Mouse (Mus musculus) limb, embryonic 14.5 days (tissue): ENCODE measurements around the gene Pllp. TPM values are rescaled to one million over a fixed set of nuclear protein-coding genes. Genes with fewer than 3 reads are reported as not detected.

Experiments
- ATAC-seq: fragments of 200-750 bp; cut with Nextera tagmentation; 2 replicates; pipeline ENCODE4 v1.8.0; 2017; ENCODE audit warnings: low read depth, moderate number of reproducible peaks, moderate TSS enrichment; ENCODE audit not compliant: low FRiP score
- DNase-seq: peaks from one replicate; pipeline ENCODE4 v3.0.0-alpha.2; 2015; ENCODE audit warnings: low spot score
- H3K27ac ChIP-seq: fragments of 300-500 bp; sonication (generic); replicated peaks from 2 replicates; pipeline ENCODE4 v1.5.1; 2014; ENCODE audit warnings: low read depth, mild to moderate bottlenecking, low read length, moderate library complexity, mixed read lengths
- H3K27me3 ChIP-seq: fragments of 300-500 bp; sonication (generic); 2 replicates; pipeline ENCODE4 v1.6.1; 2014; ENCODE audit warnings: low read length, mixed read lengths; ENCODE audit not compliant: control insufficient read depth, insufficient read depth
- H3K36me3 ChIP-seq: fragments of 300-500 bp; sonication (generic); 2 replicates; pipeline ENCODE4 v1.6.1; 2014; ENCODE audit warnings: mild to moderate bottlenecking, low read length, moderate library complexity, mixed read lengths; ENCODE audit not compliant: control insufficient read depth, insufficient read depth
- H3K4me1 ChIP-seq: fragments of 300-500 bp; sonication (generic); 2 replicates; pipeline ENCODE4 v1.6.1; 2014; ENCODE audit warnings: antibody characterized with exemption, low read length, mixed read lengths; ENCODE audit not compliant: control insufficient read depth, insufficient read depth
- H3K4me2 ChIP-seq: fragments of 300-500 bp; sonication (generic); replicated peaks from 2 replicates; pipeline ENCODE4 v1.6.1; 2014; ENCODE audit warnings: low read depth, mild to moderate bottlenecking, low read length, moderate library complexity; ENCODE audit not compliant: severe bottlenecking
- H3K4me3 ChIP-seq: fragments of 300-500 bp; sonication (generic); replicated peaks from 2 replicates; pipeline ENCODE4 v1.5.1; 2014; ENCODE audit warnings: low read length
- H3K9ac ChIP-seq: fragments of 300-500 bp; sonication (generic); 2 replicates; pipeline ENCODE4 v1.6.1; 2014; ENCODE audit warnings: mild to moderate bottlenecking, low read depth, low read length, moderate library complexity; ENCODE audit not compliant: severe bottlenecking
- H3K9me3 ChIP-seq: fragments of 300-500 bp; sonication (generic); 2 replicates; pipeline ENCODE4 v1.6.1; 2016; ENCODE audit warnings: low read length; ENCODE audit not compliant: control insufficient read depth
- POLR2A ChIP-seq: fragments of 200-500 bp; IDR thresholded peaks from 2 replicates; pipeline ENCODE4 v1.8.0; 2012; ENCODE audit warnings: inconsistent platforms, mild to moderate bottlenecking, moderate library complexity, borderline replicate concordance; ENCODE audit not compliant: insufficient read depth, insufficient read length; ENCODE audit errors: extremely low read depth
- WGBS: fragments of 180-500 bp; shearing (Covaris S2); extraction: QIAGEN DNeasy Blood & Tissue Kit; methylation state at CpG from one replicate; pipeline ENCODE4 v1.1.7; 2014; 5-methylcytosine and 5-hydroxymethylcytosine counted together
- polyA plus RNA-seq, 2 experiments: library from polyadenylated mRNA; depleted of rRNA in 1 of 2; stranded (reverse) in 1 of 2; unstranded in 1 of 2; fragments of >200 nt; fragmentation: Nextera tagmentation in 1 of 2; extraction: Ambion mirVana in 1 of 2; gene quantifications; 2 replicates each; pipeline versions ENCODE4 v1.2.1 to v1.2.3; 2012 to 2014

Gene Pllp
- polyA plus RNA-seq, 2 experiments, result 1.6 to 3.6 TPM

- ATAC-seq, result peak; percentile 91
- DNase-seq, result peak; percentile 96
- no peaks in the 10 kb centered on the region; the same call in 1 of the 2 replicates for H3K4me1 ChIP-seq
- peak overlapping the region; percentile 49 for H3K4me3 ChIP-seq
- under 1% methylated on average over 35 of the region's 35 CpGs for WGBS
- peak overlapping the region; percentile 72 for H3K4me2 ChIP-seq
- H3K27me3 ChIP-seq, result no peaks in the 10 kb centered on the region
- TF ChIP-seq POLR2A, result no peak
- H3K36me3 ChIP-seq, result no peaks in the 10 kb centered on the region
- no peaks in the 10 kb centered on the region for H3K9me3 ChIP-seq
- no peak overlapping the region for H3K27ac ChIP-seq
- H3K9ac ChIP-seq, result peak overlapping the region; percentile 56
Observed at GRCm38 (mm10) chr8:94703972-94704668, 8.0 kb upstream of the Pllp start.

GRCm38 (mm10) chr8:94702844-94703813, 7.1 kb upstream of the Pllp start:
- H3K4me3 ChIP-seq, result peak overlapping the region; percentile 49
- no peaks in the 10 kb centered on the region for H3K4me1 ChIP-seq
- ATAC-seq, result peak; percentile 83
- TF ChIP-seq POLR2A, result no peak
- 0 out of 2 replicates have a peak, but pooled peaks cover under 1% of the 10 kb centered on the region for H3K27me3 ChIP-seq
- peak overlapping the region; percentile 8; the same call in 1 of the 2 replicates for H3K9ac ChIP-seq
- H3K9me3 ChIP-seq, result no peaks in the 10 kb centered on the region
- H3K36me3 ChIP-seq, result no peaks in the 10 kb centered on the region
- peak overlapping the region; percentile 43 for H3K4me2 ChIP-seq
- under 1% methylated on average over 35 of the region's 35 CpGs for WGBS
- H3K27ac ChIP-seq, result no peak overlapping the region
- DNase-seq, result peak; percentile 89

- TF ChIP-seq POLR2A, result no peak
- no peak for ATAC-seq
- 68% methylated on average over 3 of the region's 3 CpGs for WGBS
- Histone ChIP-seq H3K27me3 (peaks cover 7% of the 10 kb centered on the region), H3K4me1 (no peaks in the 10 kb centered on the region), H3K9me3 (no peaks in the 10 kb centered on the region), H3K27ac (no peak overlapping the region), H3K36me3 (no peaks in the 10 kb centered on the region), H3K4me3 (no peak overlapping the region), H3K9ac (no peak overlapping the region), H3K4me2 (no peak overlapping the region)
- DNase-seq, result no peak
Observed at GRCm38 (mm10) chr8:94702156-94702555, 6.1 kb upstream of the Pllp start.

- H3K36me3 ChIP-seq, result no peaks in the 10 kb centered on the region
- H3K9ac ChIP-seq, result no peak overlapping the region
- no peak overlapping the region for H3K4me2 ChIP-seq
- no peak for ATAC-seq
- H3K4me3 ChIP-seq, result no peak overlapping the region
- DNase-seq, result no peak
- no peak overlapping the region for H3K27ac ChIP-seq
- no peaks in the 10 kb centered on the region for H3K9me3 ChIP-seq
- TF ChIP-seq POLR2A, result no peak
- peaks cover 24% of the 10 kb centered on the region for H3K27me3 ChIP-seq
- peaks cover 3% of the 10 kb centered on the region; the same call in 1 of the 2 replicates for H3K4me1 ChIP-seq
- 88% methylated on average over 4 of the region's 4 CpGs for WGBS
Observed at GRCm38 (mm10) chr8:94700421-94700935, 4.4 kb upstream of the Pllp start.

GRCm38 (mm10) chr8:94699366-94699765, 3.3 kb upstream of the Pllp start:
- Histone ChIP-seq H3K27ac (no peak overlapping the region), H3K4me1 (peaks cover 3% of the 10 kb centered on the region; the same call in 1 of the 2 replicates), H3K27me3 (peaks cover 35% of the 10 kb centered on the region), H3K4me3 (no peak overlapping the region), H3K36me3 (no peaks in the 10 kb centered on the region), H3K4me2 (no peak overlapping the region), H3K9ac (no peak overlapping the region), H3K9me3 (no peaks in the 10 kb centered on the region)
- ATAC-seq, result no peak
- DNase-seq, result no peak
- no peak for TF ChIP-seq POLR2A
- 69% methylated on average over 16 of the region's 16 CpGs for WGBS
